In genomic region chr9:114400949-114401684, GRCm38 (mm10) we compare ENCODE assay signal across 8 mouse cellular contexts. TPM values are rescaled to one million over a fixed set of nuclear protein-coding genes. Genes with fewer than 3 reads are reported as not detected.
DNase-seq lines count a peak whose midpoint lies in the region; ATAC-seq and TF ChIP-seq lines count a peak whose summit lies in the region.

Gene Glb1 (plus strand): TSS chr9:114401076.
Gene Tmppe (plus strand): TSS chr9:114401105.

- no peak for TF ChIP-seq POLR2A in bone marrow macrophage, adult 2 months (IDR thresholded peaks at IDR 0.05; ENCODE audit: borderline replicate concordance, low read depth, low read length)
- TF ChIP-seq POLR2A in embryonic fibroblast, embryonic 13.5 days (IDR thresholded peaks at IDR 0.05; ENCODE audit: low read depth, low read length) = peak; percentile 74
- TF ChIP-seq POLR2A in limb, embryonic 14.5 days (IDR thresholded peaks at IDR 0.05; ENCODE audit: borderline replicate concordance, extremely low read depth, insufficient read depth, insufficient read length) = 0 out of 2 replicates have a peak, but pooled peaks have one; percentile 20

- H3K27ac ChIP-seq in bone marrow macrophage, adult 2 months (ENCODE audit: insufficient read depth, low read depth, low read length) = peak within 1 kb of the TSS; percentile 91
- peak within 1 kb of the TSS; percentile 80 for H3K27ac ChIP-seq in embryonic fibroblast, embryonic 13.5 days (ENCODE audit: insufficient read depth, low read length)
- H3K27ac ChIP-seq in heart, embryonic 10.5 days = peak within 1 kb of the TSS; percentile 93
- H3K27ac ChIP-seq in kidney, embryonic 14.5 days (ENCODE audit: low read depth, low read length) = peak within 1 kb of the TSS; percentile 91
- peak within 1 kb of the TSS; percentile 95 for H3K27ac ChIP-seq in limb, embryonic 14.5 days (replicated peaks; ENCODE audit: low read depth, low read length)
- peak within 1 kb of the TSS; percentile 85 for H3K27ac ChIP-seq in midbrain, embryonic 16.5 days (ENCODE audit: low read length)

- peak within 1 kb of the TSS; percentile 55 for H3K4me2 ChIP-seq in kidney, embryonic 14.5 days (replicated peaks; ENCODE audit: low read depth, low read length)
- H3K4me2 ChIP-seq in limb, embryonic 14.5 days (replicated peaks; ENCODE audit: low read depth, low read length, severe bottlenecking) = peak within 1 kb of the TSS; percentile 79
- H3K4me2 ChIP-seq in midbrain, embryonic 16.5 days (ENCODE audit: low read length) = peak within 1 kb of the TSS; percentile 89

- H3K36me3 ChIP-seq in heart, embryonic 10.5 days = peaks cover 22% of the 10 kb centered on the region
- H3K36me3 ChIP-seq in kidney, embryonic 14.5 days (ENCODE audit: control insufficient read depth, insufficient read depth, low read length) = peaks cover 17% of the 10 kb centered on the region
- peaks cover 15% of the 10 kb centered on the region for H3K36me3 ChIP-seq in limb, embryonic 14.5 days (ENCODE audit: control insufficient read depth, insufficient read depth, low read length)
- peaks cover 20% of the 10 kb centered on the region for H3K36me3 ChIP-seq in midbrain, embryonic 16.5 days (ENCODE audit: control insufficient read depth, insufficient read depth, low read length)

- H3K4me1 ChIP-seq in bone marrow macrophage, adult 2 months (ENCODE audit: control insufficient read depth, insufficient read depth, low read length) = peaks cover 5% of the 10 kb centered on the region
- no peaks in the 10 kb centered on the region for H3K4me1 ChIP-seq in embryonic fibroblast, embryonic 13.5 days (ENCODE audit: control insufficient read depth, insufficient read depth, low read length)
- H3K4me1 ChIP-seq in heart, embryonic 10.5 days = peaks cover 13% of the 10 kb centered on the region
- H3K4me1 ChIP-seq in kidney, embryonic 14.5 days (ENCODE audit: control insufficient read depth, insufficient read depth, low read length) = no peaks in the 10 kb centered on the region
- H3K4me1 ChIP-seq in limb, embryonic 14.5 days (ENCODE audit: control insufficient read depth, insufficient read depth, low read length) = peaks cover 10% of the 10 kb centered on the region
- peaks cover 10% of the 10 kb centered on the region for H3K4me1 ChIP-seq in midbrain, embryonic 16.5 days (ENCODE audit: control insufficient read depth, insufficient read depth, low read length)

- WGBS in heart, embryonic 10.5 days = under 1% methylated on average over 68 of the region's 73 CpGs
- WGBS in kidney, embryonic 14.5 days = under 1% methylated on average over 73 of the region's 73 CpGs
- under 1% methylated on average over 54 of the region's 73 CpGs for WGBS in limb, embryonic 14.5 days
- WGBS in midbrain, embryonic 16.5 days = under 1% methylated on average over 59 of the region's 73 CpGs

- TF ChIP-seq CTCF in bone marrow macrophage, adult 2 months (IDR thresholded peaks at IDR 0.05; ENCODE audit: low read depth, low read length) = no peak
- peak; percentile 18; the same call in 1 of the 2 replicates for TF ChIP-seq CTCF in embryonic fibroblast, embryonic 13.5 days (IDR thresholded peaks at IDR 0.05; ENCODE audit: borderline replicate concordance, insufficient read depth, low read length)

- peak; percentile 99 for ATAC-seq in kidney, embryonic 14.5 days (ENCODE audit: low FRiP score, low TSS enrichment)
- peak; percentile 99 for ATAC-seq in limb, embryonic 14.5 days (ENCODE audit: low FRiP score, low read depth)
- peak; percentile 98 for ATAC-seq in midbrain, embryonic 16.5 days

- peak within 1 kb of the TSS; percentile 89 for H3K4me3 ChIP-seq in bone marrow macrophage, adult 2 months (ENCODE audit: insufficient read depth, low read length)
- H3K4me3 ChIP-seq in embryonic fibroblast, embryonic 13.5 days (ENCODE audit: insufficient read depth, low read length) = peak within 1 kb of the TSS; percentile 69
- peak within 1 kb of the TSS; percentile 97 for H3K4me3 ChIP-seq in heart, embryonic 10.5 days
- H3K4me3 ChIP-seq in kidney, embryonic 14.5 days (ENCODE audit: low read length) = peak within 1 kb of the TSS; percentile 85
- peak within 1 kb of the TSS; percentile 86 for H3K4me3 ChIP-seq in limb, embryonic 14.5 days (replicated peaks; ENCODE audit: low read length)
- H3K4me3 ChIP-seq in midbrain, embryonic 16.5 days (ENCODE audit: low read depth, low read length) = peak within 1 kb of the TSS; percentile 74

- H3K27me3 ChIP-seq in heart, embryonic 10.5 days (ENCODE audit: insufficient read depth, poor library complexity, severe bottlenecking) = no peaks in the 10 kb centered on the region
- no peaks in the 10 kb centered on the region for H3K27me3 ChIP-seq in kidney, embryonic 14.5 days (ENCODE audit: control insufficient read depth, insufficient read depth, low read length)
- H3K27me3 ChIP-seq in limb, embryonic 14.5 days (ENCODE audit: control insufficient read depth, insufficient read depth, low read length) = no peaks in the 10 kb centered on the region
- no peaks in the 10 kb centered on the region for H3K27me3 ChIP-seq in midbrain, embryonic 16.5 days (ENCODE audit: control insufficient read depth, insufficient read depth, low read depth, low read length)

- peak; percentile 78 to 79 for DNase-seq in B cell, adult 2 months
- peak; percentile 98 for DNase-seq in heart, embryonic 10.5 days (ENCODE audit: low spot score)
- DNase-seq in limb, embryonic 14.5 days (ENCODE audit: low spot score) = peak; percentile 89
- DNase-seq in spleen, postnatal 10 days (ENCODE audit: low spot score in 2 of 2) = peak; percentile 61 to 78

- H3K9ac ChIP-seq in kidney, embryonic 14.5 days (ENCODE audit: low read depth, low read length) = peak within 1 kb of the TSS; percentile 91
- peak within 1 kb of the TSS; percentile 89 for H3K9ac ChIP-seq in limb, embryonic 14.5 days (ENCODE audit: low read depth, low read length, severe bottlenecking)
- H3K9ac ChIP-seq in midbrain, embryonic 16.5 days (ENCODE audit: low read depth, low read length) = peak within 1 kb of the TSS; percentile 79

- H3K9me3 ChIP-seq in heart, embryonic 10.5 days = no peaks in the 10 kb centered on the region
- H3K9me3 ChIP-seq in kidney, embryonic 14.5 days (ENCODE audit: control insufficient read depth, low read length) = peaks cover 4% of the 10 kb centered on the region; the same call in 1 of the 2 replicates
- H3K9me3 ChIP-seq in limb, embryonic 14.5 days (ENCODE audit: control insufficient read depth, low read length) = no peaks in the 10 kb centered on the region
- peaks cover 6% of the 10 kb centered on the region; the same call in 1 of the 2 replicates for H3K9me3 ChIP-seq in midbrain, embryonic 16.5 days (replicated peaks; ENCODE audit: control insufficient read depth, low read length, poor library complexity, severe bottlenecking)

RNA-seq across cellular contexts. Expression of gene Glb1, which starts in this region (rescaled TPM):
- 63.7 and 74.4 TPM in 2 replicates for polyA plus RNA-seq in bone marrow macrophage, adult 2 months (2012; ENCODE audit: insufficient read depth, insufficient read length, missing spikeins)
- polyA plus RNA-seq in embryonic fibroblast, embryonic 13.5 days (2011; ENCODE audit: insufficient read length, low read depth, missing spikeins) = 44.8 and 50.4 TPM in 2 replicates
- 33.5 and 45.1 TPM in 2 replicates for polyA plus RNA-seq in heart, embryonic 10.5 days (2016; fragmentation: Nextera tagmentation; extraction: Ambion mirVana)
- 30.9 and 49.6 TPM in 2 replicates for polyA plus RNA-seq in kidney, embryonic 14.5 days (2014; fragmentation: Nextera tagmentation; extraction: Ambion mirVana)
- polyA plus RNA-seq in limb, embryonic 14.5 days (2012; rRNA removed) = 36.6 and 44.0 TPM in 2 replicates
- polyA plus RNA-seq in limb, embryonic 14.5 days (2014; fragmentation: Nextera tagmentation; extraction: Ambion mirVana) = 40.7 and 41.9 TPM in 2 replicates
- 30.5 TPM in 2 replicates for polyA plus RNA-seq in midbrain, embryonic 16.5 days (2015; fragmentation: Nextera tagmentation; extraction: Ambion mirVana)

RNA-seq across cellular contexts. Expression of gene Tmppe, which starts in this region (rescaled TPM):
- 4.9 and 6.7 TPM in 2 replicates for polyA plus RNA-seq in bone marrow macrophage, adult 2 months (2012; ENCODE audit: insufficient read depth, insufficient read length, missing spikeins)
- polyA plus RNA-seq in embryonic fibroblast, embryonic 13.5 days (2011; ENCODE audit: insufficient read length, low read depth, missing spikeins) = 4.1 and 6.2 TPM in 2 replicates
- polyA plus RNA-seq in heart, embryonic 10.5 days (2016; fragmentation: Nextera tagmentation; extraction: Ambion mirVana) = 11.5 and 14.6 TPM in 2 replicates
- 3.7 and 4.1 TPM in 2 replicates for polyA plus RNA-seq in kidney, embryonic 14.5 days (2014; fragmentation: Nextera tagmentation; extraction: Ambion mirVana)
- polyA plus RNA-seq in limb, embryonic 14.5 days (2012; rRNA removed) = 4.4 and 5.4 TPM in 2 replicates
- 3.5 and 3.7 TPM in 2 replicates for polyA plus RNA-seq in limb, embryonic 14.5 days (2014; fragmentation: Nextera tagmentation; extraction: Ambion mirVana)
- 9.6 and 10.8 TPM in 2 replicates for polyA plus RNA-seq in midbrain, embryonic 16.5 days (2015; fragmentation: Nextera tagmentation; extraction: Ambion mirVana)

Comparison
In these comparisons a context has a peak if more than half of its experiments do, and no peak if none do; other contexts are left out.
1. Peak in every context shown above with its lines: DNase-seq, ATAC-seq, H3K4me3 ChIP-seq and H3K27ac ChIP-seq.